Mouse (Mus musculus) adrenal gland, adult 8-10 months (tissue): ENCODE data around the gene Ccdc153. TPM values are rescaled to one million over a fixed set of nuclear protein-coding genes. Genes with fewer than 3 reads are reported as not detected.

ENCODE experiments used
- DNase-seq: peaks from one replicate; pipeline ENCODE4 v3.0.0; 2022
- total RNA-seq, 4 experiments: library from RNA; stranded (reverse); gene quantifications; 2 replicates each; pipeline ENCODE4 v1.2.4; 2022

Gene Ccdc153
- total RNA-seq, 4 experiments from 2014 or later = 3.9 to 18.0 (median 7.9) TPM

DNA sequence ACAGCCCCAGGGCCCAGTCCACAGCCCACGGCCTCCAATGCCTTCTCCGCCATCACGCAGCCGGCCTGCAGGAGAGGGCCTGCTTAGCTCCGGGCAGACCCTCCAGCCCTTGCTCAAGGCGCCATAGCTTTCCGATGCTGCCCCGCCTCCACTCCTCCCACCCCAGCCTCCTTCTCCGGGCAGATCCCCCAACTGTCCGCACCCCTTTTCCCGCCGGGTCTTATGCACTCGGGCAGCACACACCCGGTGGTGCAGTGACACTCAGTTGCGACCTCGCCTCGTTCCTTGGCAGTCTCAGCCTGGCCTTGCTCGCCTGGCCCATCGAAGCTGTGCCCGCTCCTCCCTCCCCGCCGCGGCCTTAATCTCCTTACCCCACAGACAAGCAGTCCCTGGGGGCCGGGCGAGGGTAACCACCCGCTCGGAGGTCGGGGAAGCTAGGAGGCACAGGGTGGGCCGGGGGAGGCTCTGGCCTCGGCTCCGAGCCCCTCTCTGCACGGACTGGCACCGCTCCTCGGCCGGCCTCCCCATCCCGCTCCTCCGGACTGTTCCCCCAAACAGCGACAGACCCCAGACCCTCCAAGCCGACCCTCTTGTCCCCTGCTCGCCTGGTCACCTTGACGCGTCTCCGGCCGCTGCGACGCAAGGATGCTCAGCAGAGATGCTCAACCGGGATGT lies 47.1 kb downstream of the Ccdc153 start:
- DNase-seq = no peak

DNA sequence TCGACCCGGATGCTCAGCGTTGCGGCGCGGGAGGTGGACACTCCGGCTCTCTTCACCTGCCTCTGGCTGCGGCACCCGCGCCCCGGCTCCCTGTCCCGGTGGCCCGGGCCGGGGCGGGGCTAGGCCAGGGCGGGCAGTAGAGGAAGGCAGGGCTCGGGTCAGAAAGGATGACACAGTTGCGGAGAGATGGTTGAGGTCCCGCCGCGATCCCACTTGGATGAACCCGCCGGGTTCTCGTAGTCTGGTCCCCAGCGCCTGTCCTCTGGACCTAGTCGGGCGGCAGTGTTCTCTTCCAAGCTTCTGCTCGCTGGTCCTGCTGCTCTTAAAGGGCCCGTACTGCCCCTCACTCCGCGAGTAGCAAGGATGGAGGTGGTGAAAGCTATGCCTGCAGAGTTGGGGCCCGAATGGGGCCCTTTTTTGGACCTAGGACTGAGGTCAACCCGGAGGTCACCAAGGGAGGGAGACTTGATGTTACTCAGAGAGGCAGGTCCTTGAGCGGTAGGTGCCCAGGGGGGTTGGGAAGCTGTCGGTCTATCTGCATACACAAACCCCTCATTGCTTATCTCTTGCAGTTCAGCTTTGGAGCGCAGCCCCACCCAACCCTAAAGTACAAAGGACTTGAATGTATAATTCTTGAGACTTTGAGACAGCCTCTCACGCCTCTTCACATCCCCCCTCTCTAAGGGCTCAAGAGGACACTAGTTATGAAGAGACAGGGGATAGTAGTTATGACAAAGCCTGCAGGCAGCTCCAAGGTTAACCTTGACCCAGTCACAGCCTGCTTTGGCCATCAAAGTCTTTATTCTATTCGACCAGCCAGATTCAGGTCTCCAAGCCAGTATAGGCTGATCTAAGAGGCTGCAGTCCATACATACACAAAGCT lies 47.8 kb downstream of the Ccdc153 start, which contains the start of gene Abcg4:
Gene Abcg4, minus strand, starts transcription at position 540 of the 883 bp plus-strand sequence.
- DNase-seq = peak; percentile 54

DNA sequence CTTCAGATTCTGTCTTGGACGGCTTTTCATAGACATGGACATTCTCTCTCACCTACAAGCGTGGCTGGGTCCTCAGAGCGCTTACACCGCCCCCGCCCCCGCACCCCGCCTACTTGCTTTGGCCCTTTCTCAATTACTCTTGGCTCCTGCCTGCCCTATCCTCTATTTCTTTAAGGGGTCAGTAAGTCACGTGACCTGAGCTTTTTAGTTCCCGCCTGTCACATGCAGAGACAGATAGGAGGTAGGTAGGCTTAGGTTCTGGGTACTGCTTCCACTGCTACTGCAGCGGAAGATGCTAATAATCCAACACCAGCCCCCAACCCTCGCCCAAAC lies 48.4 kb downstream of the Ccdc153 start:
- no peak for DNase-seq

DNA sequence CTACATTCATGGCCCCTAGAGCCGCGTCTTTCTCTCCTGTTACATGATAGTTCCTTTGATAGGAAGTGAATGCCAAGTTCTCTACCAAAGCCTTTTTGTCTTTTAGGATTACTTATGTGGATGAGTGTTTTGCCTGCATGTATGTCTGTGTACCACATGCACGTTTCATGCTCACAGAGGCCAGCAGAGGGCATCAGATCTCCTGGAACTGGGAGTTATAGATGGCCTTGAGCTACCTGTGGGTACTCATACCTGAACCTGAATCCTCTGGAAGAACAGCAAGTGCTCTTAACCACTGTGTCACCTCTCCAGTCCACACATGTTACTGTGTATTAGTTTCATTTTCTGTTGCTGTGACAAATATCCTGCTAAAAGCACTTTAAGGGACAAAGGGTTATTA lies 52.0 kb downstream of the Ccdc153 start:
- no peak for DNase-seq

Other genes starting within 250 kb of the Ccdc153 start
- 10 to 100 TPM; 46.5 to 54.9 (median 48.0) TPM for gene Thy1, start 197.3 kb upstream of the Ccdc153 start, total RNA-seq
- 10 to 100 TPM; 39.1 to 77.6 (median 51.7) TPM for gene Usp2, start 173.7 kb upstream of the Ccdc153 start, total RNA-seq
- under 1 TPM in 2 of 4 experiments, not detected in 2; 0.10 to 0.31 TPM for gene Mfrp, start 138.9 kb upstream of the Ccdc153 start, total RNA-seq
- gene C1qtnf5, start 133.4 kb upstream of the Ccdc153 start, total RNA-seq = 10 to 100 TPM; 13.7 to 22.0 (median 18.7) TPM
- 1 to 10 TPM in 1 of 4 experiments, under 1 TPM in 3; 0.20 to 1.1 (median 0.93) TPM for gene Gm49380, start 127.2 kb upstream of the Ccdc153 start, total RNA-seq
- gene Rnf26, start 127.2 kb upstream of the Ccdc153 start, total RNA-seq = 10 to 100 TPM; 29.8 to 36.7 (median 31.5) TPM
- 10 to 100 TPM; 21.4 to 70.9 (median 38.2) TPM for gene Mcam, start 106.2 kb upstream of the Ccdc153 start, total RNA-seq
- gene Cbl, start 6.6 kb upstream of the Ccdc153 start, total RNA-seq = 10 to 100 TPM; 30.4 to 52.9 (median 40.1) TPM
- under 1 TPM in 3 of 4 experiments, not detected in 1; 0.24 to 0.27 (median 0.25) TPM for gene Pdzd3, start 10.8 kb downstream of the Ccdc153 start, total RNA-seq
- 10 to 100 TPM; 27.6 to 41.8 (median 34.2) TPM for gene Nlrx1, start 27.9 kb downstream of the Ccdc153 start, total RNA-seq
- 10 to 100 TPM; 39.3 to 51.3 (median 42.1) TPM for gene Abcg4, start 47.9 kb downstream of the Ccdc153 start, total RNA-seq
- 10 to 100 TPM; 20.3 to 44.4 (median 31.8) TPM for gene Hinfp, start 65.0 kb downstream of the Ccdc153 start, total RNA-seq
- 10 to 100 TPM; 42.6 to 60.5 (median 49.9) TPM for gene C2cd2l, start 79.6 kb downstream of the Ccdc153 start, total RNA-seq
- 10 to 100 TPM; 31.4 to 37.0 (median 34.8) TPM for gene Dpagt1, start 85.3 kb downstream of the Ccdc153 start, total RNA-seq
- 10 to 100 TPM; 25.9 to 44.6 (median 31.7) TPM for gene H2afx, start 94.0 kb downstream of the Ccdc153 start, total RNA-seq
- gene Hmbs, start 103.6 kb downstream of the Ccdc153 start, total RNA-seq = 100 to 1,000 TPM in 2 of 4 experiments, 10 to 100 TPM in 2; 82.8 to 122 (median 96.8) TPM
- 10 to 100 TPM; 78.0 to 91.8 (median 85.8) TPM for gene Vps11, start 121.0 kb downstream of the Ccdc153 start, total RNA-seq
- gene Hyou1, start 138.8 kb downstream of the Ccdc153 start, total RNA-seq = 100 to 1,000 TPM; 199 to 239 (median 228) TPM
- gene Slc37a4, start 156.2 kb downstream of the Ccdc153 start, total RNA-seq = 10 to 100 TPM; 18.2 to 27.8 (median 23.5) TPM
- gene Rps25, start 166.5 kb downstream of the Ccdc153 start, total RNA-seq = 1,000 to 10,000 TPM; 1,115 to 1,314 (median 1,244) TPM
- gene Trappc4, start 166.9 kb downstream of the Ccdc153 start, total RNA-seq = 100 to 1,000 TPM in 2 of 4 experiments, 10 to 100 TPM in 2; 86.0 to 116 (median 98.3) TPM
- gene Ccdc84, start 177.9 kb downstream of the Ccdc153 start, total RNA-seq = 10 to 100 TPM; 14.9 to 29.6 (median 25.7) TPM
- gene Foxr1, start 200.5 kb downstream of the Ccdc153 start, total RNA-seq = not detected
- not detected for gene Upk2, start 214.3 kb downstream of the Ccdc153 start, total RNA-seq
- 10 to 100 TPM; 48.9 to 76.1 (median 66.7) TPM for gene Bcl9l, start 242.1 kb downstream of the Ccdc153 start, total RNA-seq